Mouse (Mus musculus) myocyte (in vitro differentiated cells): ENCODE measurements around the gene Plcg1. TPM values are rescaled to one million over a fixed set of nuclear protein-coding genes. Genes with fewer than 3 reads are reported as not detected.
A peak's percentile ranks its signal among the peaks of the same experiment; 100 is the strongest.

Experiments
- H3K27me3 ChIP-seq: one replicate; pipeline ENCODE4 v1.6.1; 2011; ENCODE audit not compliant: control insufficient read depth, insufficient read depth, insufficient read length
- H3K36me3 ChIP-seq: one replicate; pipeline ENCODE4 v1.6.1; 2011; ENCODE audit not compliant: control insufficient read depth, insufficient read depth
- H3K4me2 ChIP-seq: one replicate; pipeline ENCODE4 v1.6.1; 2011; ENCODE audit warnings: low read depth, control low read depth
- H3K4me3 ChIP-seq: one replicate; pipeline ENCODE4 v1.5.1; 2011; ENCODE audit warnings: mild to moderate bottlenecking, control low read depth, moderate library complexity
- H3K79me2 ChIP-seq: one replicate; pipeline ENCODE4 v1.6.1; 2011; ENCODE audit not compliant: control insufficient read depth, insufficient read depth
- H3ac ChIP-seq: one replicate; pipeline ENCODE4 v1.6.1; 2011; ENCODE audit not compliant: control insufficient read depth, insufficient read length
- CEBPB ChIP-seq: IDR thresholded peaks from 2 replicates; pipeline ENCODE4 v1.6.1; 2011; ENCODE audit warnings: mild to moderate bottlenecking, moderate library complexity; ENCODE audit not compliant: poor library complexity, insufficient read depth, severe bottlenecking
- E2F4 ChIP-seq: IDR thresholded peaks from one replicate; pipeline ENCODE4 v1.6.1; 2011; ENCODE audit warnings: mild to moderate bottlenecking, control low read depth, moderate library complexity; ENCODE audit not compliant: insufficient read depth
- MAX ChIP-seq: IDR thresholded peaks from one replicate; pipeline ENCODE4 v1.6.1; 2011; ENCODE audit warnings: low read depth, mild to moderate bottlenecking, control low read depth
- MYOD1 ChIP-seq, 3 experiments: IDR thresholded peaks; one replicate each; pipeline ENCODE4 v1.6.1; 2011; ENCODE audit warnings: control low read depth in 2 of 3, low read depth in 2 of 3, mild to moderate bottlenecking in 2 of 3, moderate library complexity in 1 of 3; ENCODE audit not compliant: insufficient read length in 2 of 3, control insufficient read depth in 1 of 3
- MYOG ChIP-seq, 3 experiments: IDR thresholded peaks; one replicate each; pipeline ENCODE4 v1.6.1; 2011; ENCODE audit warnings: control low read depth in 2 of 3, low read depth in 2 of 3, mild to moderate bottlenecking in 2 of 3; ENCODE audit not compliant: insufficient read length in 2 of 3, control insufficient read depth in 1 of 3, insufficient read depth in 1 of 3
- POLR2A ChIP-seq: IDR thresholded peaks from one replicate; pipeline ENCODE4 v1.6.1; 2011; ENCODE audit warnings: low read depth, mild to moderate bottlenecking, control low read depth, moderate library complexity; ENCODE audit not compliant: insufficient read length
- POLR2AphosphoS2 ChIP-seq: IDR thresholded peaks from one replicate; pipeline ENCODE4 v1.6.1; 2011; ENCODE audit warnings: low read depth, control low read depth; ENCODE audit not compliant: insufficient read length
- REST ChIP-seq: IDR thresholded peaks from one replicate; pipeline ENCODE4 v1.6.1; 2011; ENCODE audit warnings: mild to moderate bottlenecking, control low read depth, moderate library complexity; ENCODE audit not compliant: insufficient read depth, insufficient read length
- SRF ChIP-seq: IDR thresholded peaks from one replicate; pipeline ENCODE4 v1.6.1; 2011; ENCODE audit warnings: low read depth; ENCODE audit not compliant: control insufficient read depth, insufficient read length
- TCF12 ChIP-seq: IDR thresholded peaks from one replicate; pipeline ENCODE4 v1.6.1; 2011; ENCODE audit warnings: mild to moderate bottlenecking, control low read depth; ENCODE audit not compliant: poor library complexity, insufficient read depth, severe bottlenecking
- TCF3 ChIP-seq: IDR thresholded peaks from one replicate; pipeline ENCODE4 v1.6.1; 2011; ENCODE audit warnings: low read depth, control low read depth; ENCODE audit not compliant: insufficient read length
- USF1 ChIP-seq: IDR thresholded peaks from one replicate; pipeline ENCODE4 v1.6.1; 2011; ENCODE audit warnings: low read depth, mild to moderate bottlenecking, control low read depth, moderate library complexity
- polyA plus RNA-seq: library from polyadenylated mRNA; unstranded; fragments of >200 nt; fragmentation: generic; extraction: Trizol; gene quantifications from one replicate; pipeline ENCODE4 v1.2.1, GENCODE M21; 2012; ENCODE audit warnings: missing spikeins

The Plcg1 gene
- polyA plus RNA-seq, 1 experiment: 36.6 TPM

DNA sequence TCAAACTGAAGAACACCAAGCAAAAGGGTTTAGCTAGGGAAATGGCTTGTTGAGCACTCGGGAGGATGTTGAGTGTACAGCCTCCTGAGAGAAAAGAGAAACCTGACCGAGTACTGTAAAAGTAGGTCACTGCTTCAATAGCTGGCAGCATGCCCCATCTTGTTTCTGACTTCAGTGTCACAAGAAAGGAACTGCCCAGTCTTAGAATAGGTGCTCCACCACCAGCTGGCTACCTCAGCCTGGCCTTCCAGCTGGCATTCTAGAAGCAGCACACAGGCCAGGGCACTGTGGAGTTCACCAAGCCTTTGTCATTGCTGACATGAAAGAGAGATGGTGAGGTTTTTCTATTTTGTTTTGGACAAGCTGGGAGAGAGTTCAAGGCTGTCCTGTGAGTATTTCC lies 65.9 kb downstream of the Plcg1 start:
- no peak overlapping the region for H3K4me2 ChIP-seq
- H3K79me2 ChIP-seq: no peaks in the 10 kb centered on the region
- no peak overlapping the region for H3ac ChIP-seq
- no peaks in the 10 kb centered on the region for H3K36me3 ChIP-seq
- H3K27me3 ChIP-seq: no peaks in the 10 kb centered on the region
- TF ChIP-seq TCF3 (no peak), MYOG (IDR thresholded peaks at IDR 0.05; ENCODE audit: control insufficient read depth in 1 of 3, insufficient read depth in 1 of 3, insufficient read length in 2 of 3, low read depth in 2 of 3) (peak in 2 of 3 experiments; percentile 16 to 24), MYOD1 (IDR thresholded peaks at IDR 0.05; ENCODE audit: control insufficient read depth in 1 of 3, insufficient read length in 2 of 3, low read depth in 2 of 3) (peak in 1 of 3 experiments; percentile 32), USF1 (no peak), POLR2AphosphoS2 (no peak), MAX (no peak)
- H3K4me3 ChIP-seq: no peak overlapping the region

DNA sequence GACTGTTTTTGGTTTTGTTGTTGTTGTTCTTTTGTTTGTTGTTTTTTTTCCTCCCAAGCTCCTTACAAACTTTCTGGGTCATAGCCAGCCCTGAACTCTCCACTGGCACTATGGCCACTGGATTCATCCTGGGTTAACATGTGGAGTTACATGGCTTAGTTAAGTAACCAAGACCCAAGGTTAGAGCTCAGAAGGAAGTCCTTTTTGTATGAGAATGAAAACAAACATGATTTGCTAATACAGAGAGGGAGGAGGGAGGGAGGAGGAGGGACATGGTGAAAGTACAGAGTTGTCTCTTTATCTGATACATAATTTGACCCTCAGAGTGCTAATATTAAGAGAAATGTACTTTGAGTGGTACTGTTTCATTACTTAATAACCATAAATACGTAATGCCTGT lies 67.1 kb downstream of the Plcg1 start:
- no peaks in the 10 kb centered on the region for H3K27me3 ChIP-seq
- no peak overlapping the region for H3ac ChIP-seq
- H3K36me3 ChIP-seq: no peaks in the 10 kb centered on the region
- H3K4me3 ChIP-seq: no peak overlapping the region
- no peak for TF ChIP-seq TCF3
- TF ChIP-seq MYOG (IDR thresholded peaks at IDR 0.05; ENCODE audit: control insufficient read depth in 1 of 3, insufficient read depth in 1 of 3, insufficient read length in 2 of 3, low read depth in 2 of 3): no peak
- no peak for TF ChIP-seq POLR2A
- TF ChIP-seq TCF12: no peak
- TF ChIP-seq MYOD1 (IDR thresholded peaks at IDR 0.05; ENCODE audit: control insufficient read depth in 1 of 3, insufficient read length in 2 of 3, low read depth in 2 of 3): no peak
- no peak for TF ChIP-seq MAX
- no peak for TF ChIP-seq SRF
- no peak for TF ChIP-seq E2F4
- no peak for TF ChIP-seq CEBPB
- no peak for TF ChIP-seq POLR2AphosphoS2
- no peak for TF ChIP-seq REST
- no peak overlapping the region for H3K4me2 ChIP-seq
- no peaks in the 10 kb centered on the region for H3K79me2 ChIP-seq

DNA sequence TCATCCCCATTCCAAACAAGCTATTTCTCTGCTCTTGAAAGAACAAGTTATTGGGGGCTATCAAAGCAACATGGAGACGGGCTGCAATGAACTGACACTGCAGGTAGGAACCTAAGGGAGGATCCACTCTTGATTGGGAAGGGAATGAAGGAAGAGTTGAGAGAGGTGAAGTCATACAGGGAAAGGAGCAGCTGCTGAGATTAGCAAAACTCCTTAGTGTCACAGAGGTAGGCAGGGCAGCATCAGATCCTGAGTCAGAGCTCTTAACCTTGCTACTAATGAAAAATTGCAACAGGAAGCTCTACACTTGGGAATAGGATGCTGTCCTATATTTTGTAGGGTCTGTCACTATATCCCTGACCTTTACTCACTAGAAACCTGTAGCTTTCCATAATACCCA lies 69.9 kb downstream of the Plcg1 start:
- H3K79me2 ChIP-seq: no peaks in the 10 kb centered on the region
- no peak overlapping the region for H3ac ChIP-seq
- H3K27me3 ChIP-seq: no peaks in the 10 kb centered on the region
- H3K4me2 ChIP-seq: no peak overlapping the region
- no peak overlapping the region for H3K4me3 ChIP-seq
- TF ChIP-seq POLR2AphosphoS2: no peak
- H3K36me3 ChIP-seq: no peaks in the 10 kb centered on the region

DNA sequence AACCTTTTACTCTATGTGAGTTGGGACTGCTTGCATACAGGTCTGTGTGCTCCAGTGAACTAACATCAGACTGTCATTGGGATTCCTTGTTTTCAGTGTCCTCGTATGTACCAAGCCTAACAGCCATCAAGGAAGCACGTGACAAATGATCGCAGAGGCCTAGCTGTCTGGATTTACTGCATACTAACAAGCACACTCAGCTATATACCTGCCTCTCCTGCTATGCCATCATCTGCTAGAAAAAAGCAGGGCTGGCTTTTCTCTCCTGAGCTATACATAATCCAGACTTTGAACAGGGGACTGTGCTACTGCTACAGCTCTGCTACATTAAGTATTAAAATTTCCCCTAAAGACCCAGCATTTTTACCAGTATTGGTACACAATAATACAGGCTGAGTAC lies 71.2 kb downstream of the Plcg1 start:
- H3K79me2 ChIP-seq: no peaks in the 10 kb centered on the region
- H3K27me3 ChIP-seq: no peaks in the 10 kb centered on the region
- H3K4me3 ChIP-seq: no peak overlapping the region
- H3ac ChIP-seq: no peak overlapping the region
- H3K4me2 ChIP-seq: no peak overlapping the region
- no peaks in the 10 kb centered on the region for H3K36me3 ChIP-seq
- no peak for TF ChIP-seq MAX
- TF ChIP-seq TCF12: no peak
- TF ChIP-seq POLR2A: no peak
- TF ChIP-seq POLR2AphosphoS2: no peak
- TF ChIP-seq CEBPB: no peak
- TF ChIP-seq TCF3: no peak
- TF ChIP-seq USF1: no peak
- no peak for TF ChIP-seq REST
- TF ChIP-seq E2F4: no peak
- TF ChIP-seq SRF: no peak

DNA sequence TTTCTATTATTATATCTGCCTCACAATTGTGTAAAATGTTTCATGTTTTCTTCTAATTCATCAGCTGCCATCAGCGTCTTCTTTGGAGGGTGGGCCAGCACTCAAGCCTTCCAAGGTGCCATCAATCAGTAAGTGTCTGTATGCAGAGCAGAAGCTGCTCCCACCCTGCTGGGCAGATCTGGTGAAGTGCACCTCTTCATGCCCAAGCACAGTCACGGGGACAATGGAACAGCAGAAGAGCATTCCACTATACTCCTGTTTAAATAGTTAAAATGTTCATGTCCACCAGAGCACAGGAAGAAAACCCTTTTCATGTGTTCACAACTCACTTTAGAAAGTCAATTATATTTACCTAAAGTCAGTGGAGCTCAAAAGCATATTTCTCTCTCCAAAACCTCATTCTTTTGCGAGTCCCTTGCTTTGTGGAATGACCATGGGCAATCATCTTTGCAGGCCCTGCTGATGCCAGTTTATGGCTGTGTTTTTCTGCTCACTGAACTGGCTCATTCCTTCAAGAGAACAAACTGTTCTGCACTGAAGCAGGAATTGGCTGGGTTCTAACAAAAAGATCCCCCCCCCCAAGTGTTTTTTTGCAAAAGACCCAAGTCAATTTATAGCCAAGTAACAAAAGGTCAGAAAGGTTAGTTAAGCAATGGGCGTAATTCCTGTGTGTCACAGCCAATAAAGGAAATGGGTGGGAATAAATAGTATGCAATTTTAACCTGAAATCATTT lies 73.9 kb downstream of the Plcg1 start:
- no peak for TF ChIP-seq MYOD1 (IDR thresholded peaks at IDR 0.05; ENCODE audit: control insufficient read depth in 1 of 3, insufficient read length in 2 of 3, low read depth in 2 of 3)
- no peak for TF ChIP-seq E2F4
- no peak overlapping the region for H3K4me3 ChIP-seq
- no peaks in the 10 kb centered on the region for H3K36me3 ChIP-seq
- no peaks in the 10 kb centered on the region for H3K27me3 ChIP-seq
- no peak overlapping the region for H3ac ChIP-seq
- no peak overlapping the region for H3K4me2 ChIP-seq
- H3K79me2 ChIP-seq: no peaks in the 10 kb centered on the region

DNA sequence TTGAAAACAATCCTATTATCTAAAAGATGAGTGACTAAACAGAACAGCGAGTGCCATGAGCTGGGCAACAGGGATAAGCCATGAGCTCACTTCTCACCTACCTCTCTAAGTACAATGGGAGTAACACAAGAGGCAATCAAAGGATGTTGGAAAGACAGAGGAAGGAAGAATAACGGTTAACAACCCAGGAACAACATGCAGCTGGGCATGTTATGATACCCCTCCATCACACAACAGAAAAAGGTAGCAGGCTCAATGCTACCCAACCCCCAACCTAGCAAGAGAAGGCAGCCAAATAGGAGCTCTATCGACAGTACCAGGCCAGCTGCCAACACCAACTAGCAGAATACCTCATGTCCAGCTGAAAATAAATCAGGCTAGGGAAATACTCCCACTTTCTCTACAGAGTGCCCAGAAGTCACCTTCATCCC lies 75.0 kb downstream of the Plcg1 start:
- no peak overlapping the region for H3K4me2 ChIP-seq
- TF ChIP-seq SRF (no peak), TCF12 (no peak), REST (no peak), CEBPB (no peak), USF1 (no peak), TCF3 (no peak), MYOG (IDR thresholded peaks at IDR 0.05; ENCODE audit: control insufficient read depth in 1 of 3, insufficient read depth in 1 of 3, insufficient read length in 2 of 3, low read depth in 2 of 3) (no peak), MYOD1 (IDR thresholded peaks at IDR 0.05; ENCODE audit: control insufficient read depth in 1 of 3, insufficient read length in 2 of 3, low read depth in 2 of 3) (no peak), POLR2AphosphoS2 (no peak)
- no peak overlapping the region for H3K4me3 ChIP-seq

More for the DNA sequence above, 75.0 kb downstream of the Plcg1 start:
- no peaks in the 10 kb centered on the region for H3K79me2 ChIP-seq
- H3K36me3 ChIP-seq: no peaks in the 10 kb centered on the region
- no peaks in the 10 kb centered on the region for H3K27me3 ChIP-seq
- no peak overlapping the region for H3ac ChIP-seq
